Mouse (Mus musculus) brain, embryonic 14.5 days (tissue): ENCODE results near the gene Adgrl3.

Source experiments
- CTCF ChIP-seq: fragments of 200-500 bp; IDR thresholded peaks from 2 replicates; pipeline ENCODE4 v1.5.1; 2012; ENCODE audit warnings: inconsistent platforms, mild to moderate bottlenecking, moderate library complexity, borderline replicate concordance; ENCODE audit not compliant: insufficient read depth, insufficient read length; ENCODE audit errors: extremely low read depth
- POLR2A ChIP-seq: fragments of 200-500 bp; IDR thresholded peaks from 2 replicates; pipeline ENCODE4 v1.6.1; 2012; ENCODE audit warnings: mild to moderate bottlenecking, inconsistent platforms, borderline replicate concordance; ENCODE audit not compliant: poor library complexity, insufficient read depth, insufficient read length, severe bottlenecking; ENCODE audit errors: extremely low read depth

DNA sequence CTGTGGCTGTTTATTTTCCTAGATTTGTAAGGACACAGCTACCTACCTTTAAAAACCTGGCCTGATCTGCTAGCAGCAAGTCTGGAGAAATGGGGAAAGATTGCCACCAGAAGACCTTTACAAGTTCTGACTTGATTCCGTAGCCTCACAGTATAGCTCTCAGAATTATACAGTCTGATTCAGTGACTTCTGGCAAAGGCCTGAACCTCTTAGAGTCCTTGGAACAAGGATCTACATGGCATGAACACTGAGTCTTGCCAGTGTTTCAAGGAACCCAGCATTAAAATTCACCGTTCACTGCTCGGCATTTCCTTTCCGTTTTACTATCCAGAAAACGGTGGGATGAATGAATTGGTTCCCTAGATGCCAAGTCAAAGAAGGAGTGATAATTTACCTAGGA lies 756.3 kb downstream of the Adgrl3 start:
- no peak for TF ChIP-seq CTCF
- no peak for TF ChIP-seq POLR2A
